Mouse (Mus musculus): ENCODE data around the gene Zfp207.
"Not testable (repeated sequence)": the region's sequence is repeated elsewhere in the genome, so short reads cannot be mapped to it uniquely, and the experiment has no call there.

Gene Zfp207

GRCm38 (mm10) chr11:80383019-80383625 lies at the start of gene Zfp207:
Gene Zfp207 (plus strand): TSS chr11:80383279.
- in situ Hi-C loops (cut with MseI, MboI) = no loop called here

GRCm38 (mm10) chr11:80335609-80336350 lies 47.3 kb upstream of the Zfp207 start:
- in situ Hi-C loops (cut with MseI, MboI) = no loop called here

- in situ Hi-C loops (cut with MseI, MboI) = no loop called here
Measured at GRCm38 (mm10) chr11:80336351-80336730, 46.7 kb upstream of the Zfp207 start.

- in situ Hi-C loops (cut with MseI, MboI) = no loop called here
Measured at GRCm38 (mm10) chr11:80342482-80342881, 40.6 kb upstream of the Zfp207 start.

GRCm38 (mm10) chr11:80351832-80352430 lies 31.1 kb upstream of the Zfp207 start:
- in situ Hi-C loops (cut with MseI, MboI) = loop anchor here (5.0 kb wide), 2 partner anchors 60 to 65 kb away; no protein-coding TSS in a partner anchor

- in situ Hi-C loops (cut with MseI, MboI) = loop anchor here (5.0 kb wide), 2 partner anchors 63 to 68 kb away; no protein-coding TSS in a partner anchor
Measured at GRCm38 (mm10) chr11:80354832-80355231, 28.2 kb upstream of the Zfp207 start.

GRCm38 (mm10) chr11:80368949-80369348 lies 14.1 kb upstream of the Zfp207 start:
- in situ Hi-C loops (cut with MseI, MboI) = no loop called here

- in situ Hi-C loops (cut with MseI, MboI) = no loop called here
Measured at GRCm38 (mm10) chr11:80376651-80377050, 6.4 kb upstream of the Zfp207 start.

GRCm38 (mm10) chr11:80377712-80378451 lies 5.2 kb upstream of the Zfp207 start, which contains the start of gene 5730455P16Rik:
Gene 5730455P16Rik (minus strand): TSS chr11:80378034.
- in situ Hi-C loops (cut with MseI, MboI) = no loop called here

- in situ Hi-C loops (cut with MseI, MboI) = not testable (repeated sequence)
Measured at GRCm38 (mm10) chr11:80378452-80379068, 4.5 kb upstream of the Zfp207 start.

- in situ Hi-C loops (cut with MseI, MboI) = not testable (repeated sequence)
Measured at GRCm38 (mm10) chr11:80379184-80379583, 3.9 kb upstream of the Zfp207 start.

GRCm38 (mm10) chr11:80382626-80383018 lies 457 bp upstream of the Zfp207 start:
- in situ Hi-C loops (cut with MseI, MboI) = no loop called here

GRCm38 (mm10) chr11:80383626-80384046 lies 557 bp downstream of the Zfp207 start:
- in situ Hi-C loops (cut with MseI, MboI) = no loop called here

- in situ Hi-C loops (cut with MseI, MboI) = no loop called here
Measured at GRCm38 (mm10) chr11:80384461-80384860, 1.4 kb downstream of the Zfp207 start.

GRCm38 (mm10) chr11:80385055-80385454 lies 2.0 kb downstream of the Zfp207 start:
- in situ Hi-C loops (cut with MseI, MboI) = no loop called here

- in situ Hi-C loops (cut with MseI, MboI) = no loop called here
Measured at GRCm38 (mm10) chr11:80386790-80387189, 3.7 kb downstream of the Zfp207 start.

- in situ Hi-C loops (cut with MseI, MboI) = no loop called here
Measured at GRCm38 (mm10) chr11:80389885-80390284, 6.8 kb downstream of the Zfp207 start.

- in situ Hi-C loops (cut with MseI, MboI) = no loop called here
Measured at GRCm38 (mm10) chr11:80391407-80392120, 8.5 kb downstream of the Zfp207 start.

- in situ Hi-C loops (cut with MseI, MboI) = no loop called here
Measured at GRCm38 (mm10) chr11:80395930-80396329, 12.9 kb downstream of the Zfp207 start.

- in situ Hi-C loops (cut with MseI, MboI) = no loop called here
Measured at GRCm38 (mm10) chr11:80396617-80397016, 13.5 kb downstream of the Zfp207 start.

- in situ Hi-C loops (cut with MseI, MboI) = not testable (repeated sequence)
Measured at GRCm38 (mm10) chr11:80407878-80408277, 24.8 kb downstream of the Zfp207 start.

Data from mouse trophoblast stem cell (cell line).